14 mouse cellular contexts compared by ENCODE assay signal in genomic region chr9:108128248-108128647, GRCm38 (mm10). TPM values are rescaled to one million over a fixed set of nuclear protein-coding genes. Genes with fewer than 3 reads are reported as not detected.
DNase-seq lines count a peak whose midpoint lies in the region.
"Had no signal": no experiment of that assay in that cellular context is flagged by ENCODE, and none has a peak within 500 bp of the region (broad histone marks: within the 10 kb centered on the region; RNA-seq: fewer than 3 reads in every experiment).

No protein-coding gene starts in this region.

- intact Hi-C loops in left cerebral cortex, postnatal 14 days (cut with DNase I) = no loop called here

- peak; percentile 71 for DNase-seq in adrenal gland, adult 2 months
- DNase-seq in adrenal gland, adult 18-20 months (ENCODE audit: low spot score in 2 of 2) = no peak
- peak; percentile 65 for DNase-seq in layer of hippocampus, adult 9-11 months
- DNase-seq in layer of hippocampus, postnatal 14 days (ENCODE audit: low spot score in 2 of 2) = no peak
- peak; percentile 57 to 74 for DNase-seq in left cerebral cortex, postnatal 14 days (ENCODE audit: low spot score in 2 of 2)
- DNase-seq in telencephalon, adult 2 months (ENCODE audit: low read depth, low spot score) = peak; percentile 93
- no peak for DNase-seq in retina, embryonic 14.5 days (ENCODE audit: low spot score)
- DNase-seq in heart, adult 8-10 months (ENCODE audit: low spot score) = no peak
- DNase-seq: B cell, adult 2 months; gastrocnemius, postnatal 10 days; lung, adult 2 months; thymus, postnatal 14 days had no signal

RNA-seq across cellular contexts. Expression of gene Apeh, which starts 33.8 kb away (rescaled TPM):
- total RNA-seq in adrenal gland, adult 2 months (2021) = 10 to 100 TPM; 90.2 to 91.6 TPM
- 96.2 and 121 TPM in 2 replicates for polyA plus RNA-seq in adrenal gland, adult 2 months (2012; rRNA removed)
- total RNA-seq in adrenal gland, adult 18-20 months (2021) = 10 to 100 TPM; 71.8 to 86.6 TPM
- 10 to 100 TPM; 39.4 to 42.8 TPM for total RNA-seq in layer of hippocampus, postnatal 14 days (2021)
- total RNA-seq in left cerebral cortex, postnatal 14 days (2021) = 10 to 100 TPM; 33.3 to 35.4 TPM
- total RNA-seq in heart, adult 8-10 months (2022) = 10 to 100 TPM; 38.5 to 49.0 (median 44.9) TPM

RNA-seq across cellular contexts. Expression of gene Rnf123, which starts 45.1 kb away (rescaled TPM):
- total RNA-seq in adrenal gland, adult 2 months (2021) = 10 to 100 TPM; 65.5 to 66.0 TPM
- polyA plus RNA-seq in adrenal gland, adult 2 months (2012; rRNA removed) = 88.9 and 93.6 TPM in 2 replicates
- 10 to 100 TPM; 54.0 to 63.2 TPM for total RNA-seq in adrenal gland, adult 18-20 months (2021)
- total RNA-seq in layer of hippocampus, postnatal 14 days (2021) = 10 to 100 TPM; 84.9 to 86.8 TPM
- 100 to 1,000 TPM in 1 of 2 experiments, 10 to 100 TPM in 1; 93.9 to 103 TPM for total RNA-seq in left cerebral cortex, postnatal 14 days (2021)
- 100 to 1,000 TPM; 103 to 132 (median 110) TPM for total RNA-seq in heart, adult 8-10 months (2022)

RNA-seq across cellular contexts. Expression of gene Mst1, which starts 48.0 kb away (rescaled TPM):
- under 1 TPM; 0.17 to 0.86 TPM for total RNA-seq in adrenal gland, adult 2 months (2021)
- polyA plus RNA-seq in adrenal gland, adult 2 months (2012; rRNA removed) = 0.23 and 0.44 TPM in 2 replicates
- under 1 TPM in 1 of 2 experiments, not detected in 1; 0.23 TPM for total RNA-seq in adrenal gland, adult 18-20 months (2021)
- not detected for total RNA-seq in layer of hippocampus, postnatal 14 days (2021)
- total RNA-seq in left cerebral cortex, postnatal 14 days (2021) = not detected
- under 1 TPM in 1 of 4 experiments, not detected in 3; 0.14 TPM for total RNA-seq in heart, adult 8-10 months (2022)
- total RNA-seq: layer of hippocampus, adult 8-10 months had no signal
- polyA plus RNA-seq: midbrain, embryonic 16.5 days had no signal

Comparison
In these comparisons a context has a peak if more than half of its experiments do, and no peak if none do; other contexts are left out.
1. DNase-seq: peak in adrenal gland, adult 2 months (single experiment), layer of hippocampus, adult 9-11 months (single experiment), left cerebral cortex, postnatal 14 days (2 of 2) and telencephalon, adult 2 months (single experiment); none in adrenal gland, adult 18-20 months (0 of 2), layer of hippocampus, postnatal 14 days (0 of 2), retina, embryonic 14.5 days (single experiment) and heart, adult 8-10 months (single experiment).